Mouse (Mus musculus) liver, adult 2 months (tissue): ENCODE results near the gene Inafm2.

Source experiments
- CTCF ChIP-seq: fragments of 200-500 bp; IDR thresholded peaks from 2 replicates; pipeline ENCODE4 v1.5.1; 2011; ENCODE audit warnings: low read depth, low read length, control low read depth
- POLR2A ChIP-seq: fragments of 200-500 bp; IDR thresholded peaks from 2 replicates; pipeline ENCODE4 v1.6.1; 2011; ENCODE audit warnings: low read length, control low read depth; ENCODE audit not compliant: insufficient read depth; ENCODE audit errors: extremely low read depth

GRCm38 (mm10) chr2:118714230-118714629, 31.3 kb upstream of the Inafm2 start:
- TF ChIP-seq CTCF (no peak), POLR2A (no peak)
